Mouse (Mus musculus) hematopoietic stem cell, adult 5-6 weeks (primary cell): ENCODE results near the gene Ccdc51. TPM values are rescaled to one million over a fixed set of nuclear protein-coding genes. Genes with fewer than 3 reads are reported as not detected.

Experiments used
- ATAC-seq, 2 experiments: fragments of 125-278 bp in 1 of 2; replicated peaks in 1 of 2; 2 replicates each; pipeline ENCODE4 v1.8.0; 2016 to 2017; ENCODE audit warnings: inconsistent platforms in 2 of 2, mild to moderate bottlenecking in 2 of 2, moderate number of reproducible peaks in 2 of 2, low read depth in 1 of 2, moderate TSS enrichment in 1 of 2; ENCODE audit not compliant: low FRiP score in 2 of 2, poor library complexity in 2 of 2, severe bottlenecking in 2 of 2, insufficient read depth in 1 of 2, low TSS enrichment in 1 of 2
- total RNA-seq: library from RNA; stranded (forward); fragments of 172-1452, 232-1000 nt; gene quantifications from 2 replicates; pipeline ENCODE4 v1.2.3, GENCODE M21; 2017

Ccdc51 gene
- total RNA-seq, 1 experiment from 2014 or later = 17.6 TPM

DNA sequence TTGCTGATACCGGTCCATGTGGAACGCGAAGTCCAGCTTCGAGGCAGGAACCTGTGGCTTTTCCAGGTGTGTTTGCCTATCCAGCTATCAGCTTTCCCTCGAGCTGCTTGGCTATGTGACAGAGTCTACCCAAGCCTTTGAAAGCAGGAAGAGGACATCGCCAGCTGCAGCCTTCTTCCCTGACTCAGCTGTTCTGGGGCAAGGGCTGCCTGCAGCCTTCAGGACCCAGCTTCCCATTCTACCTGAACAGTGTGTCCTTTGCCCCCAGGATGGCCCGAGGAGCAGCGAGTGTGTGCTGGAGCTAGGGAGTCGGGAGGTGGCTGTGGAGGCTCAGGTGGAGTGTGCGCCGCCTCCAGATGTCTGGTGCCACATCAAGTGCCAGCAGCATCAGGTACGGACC is 23.4 kb downstream of the Ccdc51 start:
- no peak for ATAC-seq

- no peak for ATAC-seq
These were observed 25.0 kb downstream of the Ccdc51 start for GRCm38 (mm10) chr9:109107341-109107740.

DNA sequence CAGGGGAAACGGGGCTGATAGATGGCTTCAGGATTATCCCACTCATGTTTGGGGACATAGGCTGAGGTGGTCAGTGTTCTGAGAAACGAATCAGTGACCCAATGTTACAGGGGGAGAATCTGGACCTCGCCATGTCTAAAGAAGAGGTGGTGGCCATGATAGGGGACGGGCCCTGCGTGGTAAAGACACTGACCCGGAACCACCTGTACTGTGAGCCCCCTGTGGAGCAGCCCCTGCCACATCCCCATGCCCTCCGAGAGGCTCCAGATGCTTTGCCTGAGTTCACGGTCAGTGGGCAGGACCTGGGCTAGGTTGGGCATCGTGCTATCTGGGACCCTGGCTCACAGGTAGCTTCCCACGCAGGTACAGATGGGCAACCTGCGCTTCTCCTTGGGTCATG is 27.9 kb downstream of the Ccdc51 start:
- ATAC-seq = no peak

DNA sequence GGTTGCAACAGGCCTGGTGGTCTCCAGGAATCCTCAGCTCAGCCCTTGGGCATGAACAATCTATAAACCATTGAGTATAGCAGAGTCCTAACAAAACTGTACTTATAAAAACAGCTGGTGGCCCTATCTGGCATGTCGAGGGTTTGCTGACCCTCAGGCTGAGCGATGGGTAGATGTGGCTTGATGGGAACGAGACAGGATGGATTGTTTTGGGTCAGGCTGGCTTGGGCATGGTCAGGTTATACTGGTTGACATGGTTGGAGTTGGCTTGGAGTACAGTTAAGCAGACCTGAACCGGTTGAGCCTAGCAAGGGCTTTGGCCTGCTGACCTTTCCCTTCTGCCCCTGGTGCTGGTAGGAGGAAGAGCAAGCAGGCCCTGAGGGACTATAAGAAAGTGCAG is 28.8 kb downstream of the Ccdc51 start:
- ATAC-seq = no peak

GRCm38 (mm10) chr9:109111591-109111990 is 29.3 kb downstream of the Ccdc51 start:
- ATAC-seq = no peak

- no peak for ATAC-seq
These were observed 31.0 kb downstream of the Ccdc51 start for GRCm38 (mm10) chr9:109113331-109113730.

DNA sequence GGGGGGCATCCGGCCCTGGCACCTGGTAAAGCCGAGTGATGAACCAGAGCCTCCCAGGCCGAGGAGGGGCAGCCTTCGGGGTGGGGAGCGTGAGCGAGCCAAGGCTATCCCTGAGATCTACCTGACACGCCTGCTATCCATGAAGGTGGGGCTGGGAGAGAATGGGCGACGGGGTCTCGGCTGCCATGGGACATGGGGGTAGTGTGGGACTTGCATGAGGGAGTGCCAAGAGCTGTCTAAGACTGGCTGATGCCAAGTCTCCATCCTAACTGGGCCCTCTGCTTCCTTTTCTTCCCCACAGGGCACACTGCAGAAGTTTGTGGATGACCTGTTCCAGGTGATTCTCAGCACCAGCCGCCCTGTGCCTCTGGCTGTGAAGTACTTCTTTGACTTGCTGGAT is 32.0 kb downstream of the Ccdc51 start:
- no peak for ATAC-seq

DNA sequence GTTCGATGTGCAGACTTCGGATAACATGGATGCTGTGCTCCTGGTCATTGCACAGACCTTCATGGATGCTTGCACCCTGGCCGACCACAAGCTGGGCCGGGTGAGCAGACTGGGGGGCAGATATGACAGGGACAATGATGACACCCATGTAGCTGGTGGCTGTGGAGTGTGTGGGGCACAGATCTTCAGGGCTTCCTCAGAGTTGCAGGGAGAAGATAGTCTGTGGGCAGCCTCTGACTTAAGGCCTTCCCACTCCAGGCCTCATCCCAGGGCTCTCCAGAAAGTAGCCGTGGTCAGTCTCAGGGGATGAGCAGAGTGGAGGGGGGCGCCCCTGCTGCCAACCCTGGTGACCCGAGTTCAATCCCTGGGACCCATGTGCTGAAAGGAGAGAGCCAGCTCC is 32.6 kb downstream of the Ccdc51 start:
- ATAC-seq = no peak

DNA sequence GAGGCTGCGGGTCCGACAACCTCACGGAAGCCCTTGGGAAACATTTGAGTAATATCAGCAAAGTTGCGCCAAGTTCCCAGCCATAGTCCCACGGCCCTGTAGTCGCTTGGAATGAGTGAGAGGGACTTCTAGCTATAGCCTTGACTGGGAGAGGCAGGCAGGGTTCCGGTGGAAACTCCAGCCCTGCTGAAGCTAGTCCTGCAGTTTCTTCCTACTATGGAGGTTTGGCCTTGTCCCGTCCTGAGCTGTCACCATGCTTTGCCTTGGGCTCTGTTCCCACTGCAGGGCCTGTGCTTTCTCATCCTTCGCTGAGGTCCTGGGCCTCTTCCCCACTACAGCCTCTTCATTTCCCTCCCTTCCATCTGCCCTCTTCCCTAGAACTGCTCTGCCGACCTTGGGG is 33.9 kb downstream of the Ccdc51 start:
- no peak for ATAC-seq

DNA sequence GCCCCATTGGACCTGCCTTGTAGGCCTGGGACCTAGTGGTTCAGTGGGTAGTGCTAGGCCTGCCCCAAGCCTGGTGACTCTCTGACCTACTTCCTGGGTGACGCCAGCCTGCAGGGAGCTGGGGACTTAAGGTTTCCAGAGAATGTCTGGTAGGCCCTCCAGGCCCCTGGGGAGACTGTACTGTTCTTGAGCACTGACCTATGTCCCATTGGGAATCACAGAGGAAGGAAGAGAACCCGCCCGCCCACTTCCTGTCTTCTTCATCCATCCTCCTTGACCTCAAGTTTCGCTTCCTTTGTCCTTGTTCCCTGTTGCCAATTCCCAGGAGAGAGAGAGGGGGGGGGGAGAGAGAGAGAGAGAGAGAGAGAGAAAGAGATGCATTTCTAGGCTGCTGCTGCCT is 35.8 kb downstream of the Ccdc51 start:
- ATAC-seq = no peak

- ATAC-seq = no peak
These were observed 37.3 kb downstream of the Ccdc51 start for GRCm38 (mm10) chr9:109119571-109119970.

- ATAC-seq = no peak
These were observed 38.7 kb downstream of the Ccdc51 start for GRCm38 (mm10) chr9:109120956-109121355.

GRCm38 (mm10) chr9:109122553-109123085 is 40.3 kb downstream of the Ccdc51 start:
- no peak for ATAC-seq

GRCm38 (mm10) chr9:109123266-109123665 is 41.0 kb downstream of the Ccdc51 start:
- no peak for ATAC-seq

DNA sequence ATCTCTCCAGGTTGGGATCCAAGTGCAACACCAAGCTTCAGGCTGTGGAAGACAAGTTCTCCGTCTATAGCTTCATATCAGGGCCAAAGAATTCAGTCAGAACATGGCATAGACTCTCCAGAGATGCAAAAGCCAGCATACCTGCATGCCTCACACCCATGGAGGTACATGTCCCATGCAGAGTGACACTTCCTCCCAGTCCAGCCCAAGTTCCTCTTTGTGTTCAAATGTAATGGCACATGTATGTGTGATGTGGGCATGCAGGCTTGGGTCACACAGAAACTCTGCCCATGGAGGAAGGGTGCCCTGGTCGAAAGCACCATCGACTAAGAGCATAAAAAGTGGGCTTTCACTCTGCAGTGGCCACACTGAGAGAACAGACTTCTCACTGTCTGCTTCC is 41.9 kb downstream of the Ccdc51 start:
- ATAC-seq = peak in 1 of 2 experiments; percentile 27; a peak in 1 of 4 replicates

- ATAC-seq = no peak
These were observed 42.8 kb downstream of the Ccdc51 start for GRCm38 (mm10) chr9:109125043-109125442.

- ATAC-seq = no peak
These were observed 43.2 kb downstream of the Ccdc51 start for GRCm38 (mm10) chr9:109125481-109125880.

DNA sequence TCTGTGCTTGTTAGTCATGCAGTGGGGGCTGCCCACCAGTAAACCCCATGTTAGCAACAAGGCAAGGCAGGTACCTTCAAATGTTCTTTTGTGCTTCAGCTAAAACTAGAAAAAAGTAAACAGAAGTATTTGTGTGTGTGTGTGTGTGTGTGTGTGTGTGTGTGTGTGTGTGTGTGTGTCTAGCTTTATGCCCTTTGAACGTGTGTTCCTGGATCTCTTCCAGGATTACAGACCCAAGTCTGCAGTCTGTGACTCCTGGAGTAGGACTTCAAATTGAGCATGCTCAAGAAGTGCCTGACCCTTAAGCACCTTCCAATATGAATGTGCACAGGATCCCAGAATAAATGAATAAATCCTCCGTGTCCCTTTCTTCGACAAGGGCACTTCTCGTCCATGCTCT is 44.8 kb downstream of the Ccdc51 start:
- ATAC-seq = no peak

DNA sequence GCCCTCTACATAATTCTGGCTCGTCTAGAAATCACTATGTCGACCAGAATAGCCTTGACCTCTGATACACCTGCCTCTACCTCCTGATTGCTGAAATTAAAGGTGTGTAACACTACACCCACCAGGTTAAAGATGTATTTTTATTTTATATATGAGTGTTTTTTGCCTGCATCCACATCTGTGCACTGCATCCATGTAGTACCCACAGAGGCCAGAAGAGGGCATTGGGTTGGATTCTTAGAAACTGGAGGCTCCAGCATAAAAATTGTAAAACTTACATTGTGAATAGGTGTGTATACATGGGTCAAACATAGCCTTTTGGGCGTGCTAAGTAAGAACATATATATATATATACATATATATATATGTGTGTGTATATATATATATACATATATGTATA is 45.9 kb downstream of the Ccdc51 start:
- ATAC-seq = no peak

DNA sequence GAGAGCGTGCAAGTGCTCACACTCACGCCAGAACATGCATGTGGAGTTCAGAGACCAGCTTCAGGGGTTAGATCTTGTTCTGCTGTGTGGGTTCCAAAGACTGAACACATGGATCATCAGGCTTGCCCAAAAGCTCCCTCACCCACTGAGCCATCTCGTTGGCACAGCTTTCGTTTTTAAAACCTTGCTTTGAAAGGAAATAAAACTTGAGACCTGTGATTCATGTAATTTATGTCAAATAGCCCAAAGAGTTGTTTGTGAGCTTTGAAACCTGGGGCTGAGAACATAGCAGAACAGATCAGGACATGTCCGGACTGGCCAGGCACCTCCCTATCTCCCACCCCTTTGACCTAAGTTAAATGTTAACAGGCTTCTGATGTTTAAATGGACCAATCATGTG is 47.8 kb downstream of the Ccdc51 start:
- ATAC-seq = no peak
